ENCODE assay signal across 33 mouse cellular contexts in genomic region chr15:69224619-69225587, GRCm38 (mm10).
A peak's percentile ranks its signal among the peaks of the same experiment; 100 is the strongest.
DNase-seq lines count a peak whose midpoint lies in the region; ATAC-seq and TF ChIP-seq lines count a peak whose summit lies in the region.
"Had no signal": no experiment of that assay in that cellular context is flagged by ENCODE, and none has a peak within 500 bp of the region (broad histone marks: within the 10 kb centered on the region; RNA-seq: fewer than 3 reads in every experiment).

No protein-coding gene starts in this region.

- peak; percentile 96 for ATAC-seq in forebrain, embryonic 14.5 days
- no peak for ATAC-seq in kidney, embryonic 16.5 days (ENCODE audit: low FRiP score, low TSS enrichment)
- no peak for ATAC-seq in midbrain, postnatal 0 days (ENCODE audit: low FRiP score)
- ATAC-seq: intestine, embryonic 16.5 days; lung, postnatal 0 days had no signal

- no peaks in the 10 kb centered on the region for H3K9me3 ChIP-seq in forebrain, embryonic 14.5 days (replicated peaks; ENCODE audit: control insufficient read depth, low read length)
- no peaks in the 10 kb centered on the region for H3K9me3 ChIP-seq in kidney, embryonic 16.5 days (ENCODE audit: low read length)
- H3K9me3 ChIP-seq in midbrain, postnatal 0 days (ENCODE audit: low read length): no peaks in the 10 kb centered on the region
- H3K9me3 ChIP-seq: hindbrain, embryonic 13.5 days; limb, embryonic 15.5 days; liver, embryonic 13.5 days; midbrain, embryonic 12.5 days had no signal

- TF ChIP-seq CTCF in layer of hippocampus, adult 2 months (conservative IDR thresholded peaks at IDR 0.05): no peak
- TF ChIP-seq CTCF in brain, embryonic 14.5 days (IDR thresholded peaks at IDR 0.05; ENCODE audit: borderline replicate concordance, extremely low read depth, insufficient read depth, insufficient read length): no peak
- TF ChIP-seq CTCF in midbrain, postnatal 0 days (IDR thresholded peaks at IDR 0.05): no peak

- no peaks in the 10 kb centered on the region for H3K36me3 ChIP-seq in forebrain, embryonic 14.5 days (ENCODE audit: control insufficient read depth, insufficient read depth, low read length)
- no peaks in the 10 kb centered on the region for H3K36me3 ChIP-seq in kidney, embryonic 16.5 days (ENCODE audit: insufficient read depth, low read length)
- H3K36me3 ChIP-seq in midbrain, postnatal 0 days (ENCODE audit: insufficient read depth, low read length): no peaks in the 10 kb centered on the region
- H3K36me3 ChIP-seq: G1E; hindbrain, embryonic 13.5 days; limb, embryonic 15.5 days; liver, embryonic 13.5 days; midbrain, embryonic 12.5 days had no signal

- H3K4me1 ChIP-seq in forebrain, embryonic 14.5 days (ENCODE audit: control insufficient read depth, insufficient read depth, low read length): peaks cover 6% of the 10 kb centered on the region; the same call in 1 of the 2 replicates
- H3K4me1 ChIP-seq in kidney, embryonic 16.5 days (ENCODE audit: insufficient read depth, low read length): no peaks in the 10 kb centered on the region
- no peaks in the 10 kb centered on the region for H3K4me1 ChIP-seq in midbrain, postnatal 0 days (ENCODE audit: insufficient read depth, low read length)
- H3K4me1 ChIP-seq: hindbrain, embryonic 13.5 days; limb, embryonic 15.5 days; liver, embryonic 13.5 days; megakaryocyte, embryonic 14.5 days had no signal

- H3K4me3 ChIP-seq in layer of hippocampus, adult 2 months: no peak overlapping the region
- no peak overlapping the region for H3K4me3 ChIP-seq in forebrain, embryonic 14.5 days (ENCODE audit: low read depth, low read length)
- no peak overlapping the region for H3K4me3 ChIP-seq in kidney, embryonic 16.5 days (ENCODE audit: low read length)
- H3K4me3 ChIP-seq in midbrain, postnatal 0 days (ENCODE audit: low read depth, low read length): no peak overlapping the region
- H3K4me3 ChIP-seq: erythroblast, embryonic 14.5 days; gastrocnemius, adult 2 months; hindbrain, embryonic 13.5 days; limb, embryonic 15.5 days; liver, embryonic 13.5 days; megakaryocyte, embryonic 14.5 days; midbrain, embryonic 12.5 days had no signal

- DNase-seq in layer of hippocampus, adult 2 months (ENCODE audit: low spot score in 2 of 2): peak in 1 of 2 experiments; percentile 5
- no peak for DNase-seq in layer of hippocampus, adult 11-12 months (ENCODE audit: low spot score)
- DNase-seq in brain, embryonic 14.5 days (ENCODE audit: low read depth): peak; percentile 89
- peak; percentile 78 for DNase-seq in forebrain, embryonic 14.5 days (ENCODE audit: low spot score)
- peak; percentile 79 for DNase-seq in retina, postnatal 1 day
- DNase-seq in midbrain, postnatal 0 days (ENCODE audit: low spot score): no peak
- DNase-seq: adrenal gland, postnatal 14 days; cerebellum, adult 18-20 months; cerebellum, postnatal 14 days; gastrocnemius, adult 2 months; gastrocnemius, postnatal 36 days; heart, adult 18-20 months; heart, postnatal 36 days; kidney, adult 8-10 months; kidney, postnatal 10 days; layer of hippocampus, postnatal 36 days; liver, embryonic 13.5 days; lung, adult 18-20 months; lung, postnatal 4 days; right cerebral cortex, postnatal 4 days; thymus, adult 18-20 months; thymus, postnatal 36 days had no signal

- 8% methylated on average over 6 of the region's 6 CpGs for WGBS in forebrain, embryonic 14.5 days
- 73% methylated on average over 6 of the region's 6 CpGs for WGBS in kidney, embryonic 16.5 days
- WGBS in midbrain, postnatal 0 days: 72% methylated on average over 6 of the region's 6 CpGs

- no peak overlapping the region for H3K9ac ChIP-seq in forebrain, embryonic 14.5 days (ENCODE audit: low read length)
- H3K9ac ChIP-seq in kidney, embryonic 16.5 days (replicated peaks; ENCODE audit: low read length): no peak overlapping the region
- no peak overlapping the region for H3K9ac ChIP-seq in midbrain, postnatal 0 days (replicated peaks; ENCODE audit: low read length, poor library complexity, severe bottlenecking)
- H3K9ac ChIP-seq: hindbrain, embryonic 13.5 days; limb, embryonic 15.5 days; liver, embryonic 13.5 days; midbrain, embryonic 12.5 days had no signal

- no peaks in the 10 kb centered on the region for H3K27me3 ChIP-seq in forebrain, embryonic 14.5 days (replicated peaks; ENCODE audit: control insufficient read depth, insufficient read depth, low read length)
- H3K27me3 ChIP-seq in kidney, embryonic 16.5 days (ENCODE audit: insufficient read depth, low read length): no peaks in the 10 kb centered on the region
- H3K27me3 ChIP-seq in midbrain, postnatal 0 days (ENCODE audit: insufficient read depth, low read length): no peaks in the 10 kb centered on the region
- H3K27me3 ChIP-seq: hindbrain, embryonic 13.5 days; limb, embryonic 15.5 days; liver, embryonic 13.5 days; megakaryocyte, embryonic 14.5 days; midbrain, embryonic 12.5 days had no signal

- H3K27ac ChIP-seq in layer of hippocampus, adult 2 months: 0 out of 2 replicates have a peak overlapping the region, but pooled peaks have one; percentile 36
- H3K27ac ChIP-seq in forebrain, embryonic 14.5 days (ENCODE audit: low read depth, low read length): no peak overlapping the region
- H3K27ac ChIP-seq in kidney, embryonic 16.5 days (ENCODE audit: low read length): no peak overlapping the region
- H3K27ac ChIP-seq in midbrain, postnatal 0 days (ENCODE audit: low read depth, low read length): no peak overlapping the region
- H3K27ac ChIP-seq: gastrocnemius, adult 2 months; hindbrain, embryonic 13.5 days; limb, embryonic 15.5 days; liver, embryonic 13.5 days; midbrain, embryonic 12.5 days; stomach, postnatal 0 days had no signal

- no peak for TF ChIP-seq POLR2A in brain, embryonic 14.5 days (IDR thresholded peaks at IDR 0.05; ENCODE audit: borderline replicate concordance, extremely low read depth, insufficient read depth, insufficient read length, poor library complexity, severe bottlenecking)

- H3K4me2 ChIP-seq in forebrain, embryonic 14.5 days (ENCODE audit: low read length): no peak overlapping the region
- H3K4me2 ChIP-seq in kidney, embryonic 16.5 days (replicated peaks; ENCODE audit: low read depth, low read length): no peak overlapping the region
- no peak overlapping the region for H3K4me2 ChIP-seq in midbrain, postnatal 0 days (ENCODE audit: low read depth, low read length, poor library complexity, severe bottlenecking)
- H3K4me2 ChIP-seq: heart, embryonic 11.5 days; hindbrain, embryonic 13.5 days; limb, embryonic 15.5 days; liver, embryonic 13.5 days; midbrain, embryonic 12.5 days had no signal

Comparison
In these comparisons a context has a peak if more than half of its experiments do, and no peak if none do; other contexts are left out.
1. DNase-seq: peak in brain, embryonic 14.5 days (single experiment), forebrain, embryonic 14.5 days (single experiment) and retina, postnatal 1 day (single experiment); none in layer of hippocampus, adult 11-12 months (single experiment) and midbrain, postnatal 0 days (single experiment).